Mouse (Mus musculus) small intestine, adult 10 weeks (tissue): ENCODE results near the gene Rab36. TPM values are rescaled to one million over a fixed set of nuclear protein-coding genes. Genes with fewer than 3 reads are reported as not detected.

Experiments
- polyA plus RNA-seq: library from polyadenylated mRNA; stranded (reverse); fragments of 350-450 nt; fragmentation: Illumina TruSeq; extraction: RNeasy Lipid Tissue Mini Kit (QIAGEN cat#74804); gene quantifications from one replicate; pipeline ENCODE4 v1.2.3, GENCODE M21; 2014; ENCODE audit warnings: low replicate concordance

Gene Rab36
- polyA plus RNA-seq: 0.26 TPM

GRCm38 (mm10) chr10:75036883-75037379 is at the start of gene Rab36:
Gene Rab36, plus strand, starts transcription at chr10:75037058.

GRCm38 (mm10) chr10:75032395-75032794 is 4.5 kb upstream of the Rab36 start, which contains the start of gene Rsph14:
Gene Rsph14, minus strand, starts transcription at chr10:75032586.

GRCm38 (mm10) chr10:75060217-75060842 is 23.5 kb downstream of the Rab36 start, which contains the start of gene Bcr:
Gene Bcr, plus strand, starts transcription at chr10:75060592.

Other genes starting within 250 kb of the Rab36 start
- gene Gnaz, start 69.9 kb upstream of the Rab36 start, polyA plus RNA-seq: 0.48 TPM
- not detected for gene Rsph14, start 4.5 kb upstream of the Rab36 start, polyA plus RNA-seq
- 23.2 TPM for gene Bcr, start 23.5 kb downstream of the Rab36 start, polyA plus RNA-seq
- 20.9 TPM for gene Specc1l, start 175.0 kb downstream of the Rab36 start, polyA plus RNA-seq